Mouse (Mus musculus) mesoderm, embryonic 11.5 days (tissue): ENCODE results near the gene Bean1.

Experiments
- DNase-seq: peaks from one replicate; pipeline ENCODE4 v3.0.0-alpha.2; 2012; ENCODE audit warnings: low read depth, low spot score

Bean1 gene

DNA sequence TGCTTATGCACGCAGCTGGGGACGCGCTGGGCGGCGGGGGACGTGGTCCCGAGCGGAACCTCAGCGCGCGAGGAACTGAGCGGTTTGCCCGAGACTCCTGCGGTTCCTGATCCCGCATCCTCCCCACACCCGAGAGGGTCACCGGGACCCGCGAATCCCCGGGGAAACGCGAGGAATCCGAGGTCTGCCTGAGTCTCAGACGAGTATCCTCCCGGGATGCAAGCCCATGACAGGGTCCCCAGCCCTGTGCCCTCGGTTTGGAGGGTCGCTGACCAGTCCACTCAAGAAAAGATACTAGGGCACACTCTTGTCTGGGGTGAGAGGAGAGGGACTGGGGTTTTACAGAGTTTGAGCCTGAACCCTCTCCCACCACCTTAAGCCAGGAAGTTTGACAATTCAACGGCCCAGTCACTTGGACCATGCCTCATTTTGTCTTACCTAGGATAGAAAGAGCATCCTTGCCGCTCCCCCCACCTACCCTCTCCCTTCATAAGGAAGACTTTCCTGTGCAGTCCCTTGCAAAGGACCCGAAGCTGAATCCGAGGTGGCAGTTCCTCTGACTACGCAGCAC lies 893 bp downstream of the Bean1 start:
- no peak for DNase-seq

DNA sequence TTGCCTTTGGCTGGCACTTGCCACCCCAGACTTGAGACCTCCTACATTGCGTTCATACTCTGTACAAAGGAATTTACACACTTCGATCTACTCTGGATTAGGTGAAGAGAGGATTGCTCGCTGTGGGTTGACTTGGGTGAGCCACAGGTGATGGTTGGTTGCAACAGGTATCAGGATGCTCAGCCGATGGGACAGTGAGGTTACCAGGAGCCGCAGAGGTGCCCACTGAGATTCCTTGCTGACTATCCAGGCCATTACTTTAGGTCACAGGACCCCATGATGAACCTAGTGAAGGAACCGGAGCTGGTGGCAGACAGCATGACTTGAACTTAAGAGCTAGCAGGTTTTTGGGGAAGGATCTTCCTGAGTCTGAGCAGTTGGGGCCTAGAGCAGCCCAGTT lies 2.2 kb downstream of the Bean1 start:
- no peak for DNase-seq

DNA sequence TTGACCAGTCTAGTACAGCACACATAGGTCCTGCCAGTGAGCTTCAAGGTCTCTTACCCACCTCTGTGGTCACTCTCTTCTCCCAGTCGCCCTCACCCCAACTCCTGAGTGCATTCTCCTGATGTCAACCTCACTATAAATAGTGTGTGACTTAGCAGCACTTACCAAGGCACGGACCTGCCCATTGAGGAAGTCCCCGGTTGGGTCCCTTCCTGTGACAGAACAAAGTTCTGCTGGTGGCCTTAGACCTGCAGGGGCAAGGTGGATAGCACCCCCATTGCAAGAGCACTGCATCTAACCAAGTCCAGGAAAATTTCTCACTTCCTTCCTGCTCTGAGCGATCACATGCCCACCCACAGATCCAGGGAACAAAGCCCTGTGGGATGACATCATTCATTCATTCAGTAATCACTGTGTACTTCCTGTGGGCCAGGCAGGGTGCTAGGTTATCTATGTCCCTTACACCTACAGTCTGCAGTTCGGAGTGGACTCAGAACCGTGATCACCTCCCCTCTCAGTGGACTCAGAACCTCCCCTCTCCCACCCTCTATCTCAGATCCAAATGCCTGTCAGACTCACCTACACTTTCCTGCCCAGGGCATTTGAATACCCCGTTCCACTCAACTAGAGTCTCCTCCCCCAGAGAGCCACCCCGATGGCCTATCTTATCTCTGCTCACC lies 5.7 kb downstream of the Bean1 start:
- no peak for DNase-seq

DNA sequence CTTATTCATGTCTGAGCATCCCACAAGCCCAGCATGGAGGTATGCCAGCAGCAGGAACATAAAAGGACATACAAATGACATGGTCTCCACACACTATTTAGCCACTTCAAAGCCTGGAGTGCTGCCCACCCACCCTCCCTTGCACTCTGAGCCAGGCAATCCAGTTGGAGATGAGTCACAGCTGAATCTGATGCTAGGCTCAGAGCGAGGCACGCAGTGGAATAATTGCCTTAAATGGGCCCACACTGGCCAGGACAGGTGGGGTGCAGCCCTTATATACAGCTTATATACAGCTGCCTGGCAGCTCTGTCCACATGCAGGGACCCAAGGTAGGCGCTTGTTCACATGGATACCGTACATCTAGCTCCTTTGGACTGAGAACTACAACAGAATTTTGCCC lies 6.8 kb downstream of the Bean1 start:
- DNase-seq, result no peak

DNA sequence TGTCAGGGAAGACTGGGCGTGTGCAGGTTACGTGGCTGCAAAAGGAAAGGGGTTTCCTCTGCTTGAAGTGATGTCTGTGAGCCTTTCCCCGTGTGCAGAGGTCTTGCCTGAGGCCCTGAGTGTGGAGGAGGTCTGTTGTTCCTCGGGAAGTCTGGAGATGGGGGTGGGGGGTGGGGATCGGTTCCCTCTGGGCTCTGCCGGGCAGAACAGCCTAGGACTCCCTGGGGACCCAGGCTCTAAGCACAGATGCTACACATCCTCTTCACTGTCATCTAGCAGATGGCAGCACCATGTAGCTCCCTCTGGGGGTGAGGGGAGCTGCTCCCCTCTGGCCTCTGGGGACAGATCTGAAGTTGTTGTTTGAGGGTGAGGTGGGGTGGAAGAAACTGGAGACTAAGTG lies 14.7 kb downstream of the Bean1 start:
- DNase-seq, result no peak

DNA sequence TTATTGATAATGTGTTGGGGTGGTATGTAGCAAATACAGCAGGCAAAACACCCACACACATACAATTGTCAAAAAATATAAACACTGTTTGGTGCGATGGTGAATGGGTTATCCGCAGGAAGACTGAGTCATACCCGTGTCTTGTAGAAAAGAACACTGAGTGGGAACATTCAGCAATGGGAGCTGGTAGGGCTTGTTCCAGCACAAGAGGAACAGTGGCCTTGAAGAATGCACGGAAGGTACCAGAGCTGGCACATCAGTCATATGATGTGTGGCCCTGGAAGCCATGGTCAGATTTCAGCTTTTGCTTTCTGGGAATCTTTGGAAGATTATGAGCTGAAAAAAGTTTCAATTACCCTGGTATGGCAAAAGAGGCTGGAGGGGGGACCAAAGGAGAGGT lies 16.6 kb downstream of the Bean1 start:
- DNase-seq, result no peak

DNA sequence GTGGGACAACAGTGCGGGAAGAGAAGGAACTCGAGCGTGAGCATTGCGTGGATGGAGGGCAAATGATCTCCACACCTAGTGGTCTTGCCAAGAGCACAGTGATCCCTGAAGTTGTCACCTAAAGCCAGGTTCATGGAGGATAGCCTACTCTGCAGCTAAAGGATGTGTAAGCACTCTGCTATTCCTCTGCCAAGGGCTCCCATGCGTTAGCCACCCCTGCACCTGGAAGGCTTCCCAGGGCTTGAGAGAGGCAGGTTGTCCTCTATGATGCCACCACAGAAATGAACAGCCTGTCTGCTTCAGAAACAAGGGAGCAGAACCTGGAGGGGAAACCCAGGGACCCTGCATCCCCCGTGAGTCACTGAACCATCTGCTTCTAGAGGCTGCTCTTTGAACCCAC lies 17.4 kb downstream of the Bean1 start:
- no peak for DNase-seq

DNA sequence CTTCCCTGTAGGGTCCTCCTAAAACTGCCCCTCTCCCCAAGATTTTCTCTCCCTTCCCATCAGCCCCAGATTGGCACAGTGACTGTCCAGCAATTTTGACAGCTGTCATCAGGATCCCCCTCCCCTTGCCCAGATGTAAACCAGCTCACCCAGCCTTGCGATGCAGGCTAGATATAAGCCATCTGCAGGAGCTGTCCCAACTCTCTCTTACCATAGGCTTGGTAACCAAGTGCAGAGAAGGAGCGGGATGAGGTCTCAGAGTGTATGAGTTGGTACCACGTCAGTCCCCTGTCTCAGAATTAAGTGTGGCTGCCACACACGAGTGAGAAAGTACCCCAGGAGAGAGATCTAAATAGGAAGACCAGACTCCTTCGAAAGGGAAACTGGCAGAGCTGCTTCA lies 18.2 kb downstream of the Bean1 start:
- DNase-seq, result no peak

DNA sequence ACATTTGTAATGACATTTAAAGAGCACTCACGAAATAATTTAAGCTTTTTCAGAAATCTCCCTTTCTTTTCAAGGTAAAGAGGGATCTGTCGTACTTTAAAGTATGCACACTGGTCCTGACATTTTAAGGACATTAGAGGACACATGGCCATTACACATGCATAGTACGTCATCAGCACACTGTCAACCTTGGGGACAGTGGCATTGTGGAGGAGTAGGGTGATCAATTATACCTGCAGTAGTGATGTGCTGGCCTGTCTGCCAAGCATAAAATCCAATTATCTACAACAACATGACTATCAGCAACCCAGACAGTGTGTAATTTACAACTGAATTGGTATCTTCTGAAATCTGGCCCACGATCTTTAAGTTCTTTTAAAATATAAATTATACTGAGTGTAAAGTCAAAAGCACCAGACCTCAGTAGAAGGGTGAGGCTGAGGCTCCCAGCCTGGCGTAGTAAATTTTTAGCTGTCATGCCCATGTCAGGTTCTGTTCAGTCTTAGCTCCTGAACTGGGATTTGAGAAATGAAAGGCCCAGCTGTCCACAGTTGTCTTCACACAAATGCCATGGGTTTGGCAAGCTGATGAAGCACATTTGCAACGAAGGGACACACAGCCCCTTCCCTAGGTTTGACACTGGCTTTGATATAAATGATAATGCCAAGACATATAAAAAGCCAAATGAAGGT lies 20.7 kb downstream of the Bean1 start:
- no peak for DNase-seq

DNA sequence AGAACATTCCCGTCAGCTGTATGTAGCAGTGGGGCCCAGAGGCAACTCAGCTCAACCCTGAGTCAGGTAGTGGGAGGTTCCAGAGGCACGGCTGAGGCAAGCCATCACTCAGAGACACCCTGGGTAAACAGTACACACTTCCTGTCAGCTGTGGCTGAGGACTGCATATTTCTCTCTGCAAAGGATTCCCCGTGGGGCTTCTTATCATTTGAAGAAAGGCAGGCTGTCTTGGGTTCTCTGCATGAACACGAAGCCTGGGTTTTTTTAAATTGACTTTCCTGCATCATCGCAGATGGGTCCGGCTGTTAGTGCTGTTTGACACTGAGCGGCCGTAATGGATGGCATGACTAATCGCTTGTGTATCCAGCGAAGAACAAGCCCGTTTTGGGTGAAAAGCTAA lies 21.3 kb downstream of the Bean1 start:
- DNase-seq, result peak; percentile 78

DNA sequence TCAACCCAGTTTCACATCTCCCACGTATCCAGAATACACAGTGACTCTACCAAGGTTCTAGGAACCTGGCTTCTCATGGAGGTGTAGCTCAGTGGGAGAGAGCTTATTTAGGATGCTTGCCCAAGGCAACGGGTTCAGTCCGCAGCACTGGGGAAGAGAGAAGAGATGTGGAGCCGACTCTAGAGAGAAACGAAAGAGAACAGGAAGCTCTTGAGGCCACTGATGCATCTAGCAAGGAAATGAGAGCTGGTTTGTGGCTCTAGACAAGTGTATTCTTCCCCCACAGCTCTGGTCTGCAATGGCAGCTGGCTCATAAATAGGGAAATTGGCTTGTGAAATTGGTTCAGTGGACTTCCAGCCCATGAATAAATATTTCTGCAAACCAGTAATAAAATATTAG lies 29.6 kb downstream of the Bean1 start:
- no peak for DNase-seq

DNA sequence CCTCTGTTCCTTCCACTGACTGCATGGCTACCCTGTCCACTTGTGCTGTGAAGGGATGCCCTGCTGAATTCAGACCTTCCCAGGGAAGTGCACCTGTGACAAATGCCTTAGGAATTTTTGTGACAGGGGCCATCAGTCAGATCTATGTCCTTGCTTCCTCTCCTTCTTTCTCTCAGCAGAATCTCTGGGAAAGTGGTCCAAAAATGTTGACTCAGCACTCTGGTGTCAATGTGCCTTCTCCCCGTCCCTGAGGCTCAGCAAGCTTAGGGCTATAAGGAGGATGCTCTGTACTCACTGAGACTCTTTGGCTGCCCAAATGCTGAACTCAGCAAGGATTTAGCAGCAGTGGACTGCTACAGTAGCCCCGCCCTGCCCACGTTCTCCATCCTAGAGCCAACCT lies 31.4 kb downstream of the Bean1 start:
- no peak for DNase-seq

DNA sequence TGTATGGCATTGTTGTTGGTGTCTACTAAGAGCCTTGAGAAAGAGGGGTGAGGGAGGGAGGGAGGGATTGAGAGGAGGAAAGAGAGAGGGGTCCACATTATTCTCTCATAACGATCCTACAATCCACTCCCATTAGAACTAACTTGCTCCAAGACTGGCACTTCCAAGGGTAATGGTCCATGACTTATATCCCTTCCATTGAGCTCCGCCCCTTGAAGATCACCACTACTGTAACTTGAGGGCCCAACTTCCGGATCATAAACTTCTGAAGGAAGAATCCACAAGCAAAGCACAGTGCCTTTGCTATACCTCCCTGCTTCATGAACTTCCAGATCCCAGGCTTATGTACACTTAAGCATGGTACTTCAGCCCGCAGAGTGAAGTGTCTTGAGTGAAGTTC lies 32.1 kb downstream of the Bean1 start:
- DNase-seq, result no peak

DNA sequence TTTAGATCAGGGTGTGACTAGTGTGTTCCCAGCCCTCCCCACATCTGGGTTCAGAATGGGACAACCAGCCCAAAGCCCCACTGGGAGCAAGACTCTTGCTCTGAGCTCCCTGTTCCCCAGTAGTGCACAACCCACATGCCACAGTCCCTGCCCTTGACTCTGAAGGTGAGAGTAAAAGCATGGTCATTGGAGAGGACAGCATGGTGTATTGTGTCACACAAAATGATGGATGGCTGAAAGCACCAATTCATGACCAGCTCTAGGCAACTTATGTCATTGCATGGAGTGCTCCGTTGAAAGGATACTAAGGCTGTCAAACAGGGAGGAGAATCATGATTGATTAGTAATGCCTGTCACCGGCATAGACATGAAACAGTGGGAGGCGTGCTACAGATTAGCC lies 35.0 kb downstream of the Bean1 start:
- no peak for DNase-seq

DNA sequence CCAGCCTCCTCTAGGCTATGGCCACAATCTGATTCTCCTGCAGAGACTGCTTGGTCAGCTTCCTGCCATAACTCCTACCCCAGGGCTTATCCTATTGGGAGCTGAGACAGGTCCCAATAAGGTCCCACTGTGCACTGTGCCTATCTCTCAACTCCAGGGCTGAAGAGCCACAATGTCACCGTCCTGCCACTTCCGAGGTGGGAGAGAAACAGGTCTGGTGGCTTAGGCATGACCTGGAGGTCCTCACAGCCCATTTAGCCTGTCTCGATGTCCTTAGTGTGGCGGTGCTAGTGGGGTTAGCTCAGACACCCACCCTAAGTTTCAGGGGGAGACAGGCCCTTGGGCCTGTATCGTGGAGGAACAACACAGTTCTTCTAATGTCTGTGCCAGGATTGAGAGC lies 47.4 kb downstream of the Bean1 start:
- DNase-seq, result no peak

DNA sequence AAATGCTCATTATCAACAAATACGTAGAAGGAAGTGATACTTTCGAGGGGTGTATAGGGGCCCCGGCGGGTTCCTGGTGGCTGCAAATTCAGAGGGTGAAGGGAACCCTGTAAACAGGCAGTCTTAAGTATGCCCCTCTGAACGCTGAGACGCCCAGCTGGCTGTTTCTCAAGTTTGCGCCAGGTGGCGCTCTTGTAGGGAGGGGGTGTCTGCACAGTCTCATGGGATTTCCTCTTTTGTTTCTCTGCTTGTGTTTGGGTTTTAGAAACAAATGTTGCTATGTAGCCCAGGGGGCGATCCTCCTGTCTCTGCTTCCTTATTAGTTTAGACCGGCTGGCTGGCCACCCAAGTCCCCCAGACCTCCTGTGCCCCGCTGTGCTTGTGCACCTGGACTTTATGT lies 48.8 kb downstream of the Bean1 start:
- peak; percentile 57 for DNase-seq

DNA sequence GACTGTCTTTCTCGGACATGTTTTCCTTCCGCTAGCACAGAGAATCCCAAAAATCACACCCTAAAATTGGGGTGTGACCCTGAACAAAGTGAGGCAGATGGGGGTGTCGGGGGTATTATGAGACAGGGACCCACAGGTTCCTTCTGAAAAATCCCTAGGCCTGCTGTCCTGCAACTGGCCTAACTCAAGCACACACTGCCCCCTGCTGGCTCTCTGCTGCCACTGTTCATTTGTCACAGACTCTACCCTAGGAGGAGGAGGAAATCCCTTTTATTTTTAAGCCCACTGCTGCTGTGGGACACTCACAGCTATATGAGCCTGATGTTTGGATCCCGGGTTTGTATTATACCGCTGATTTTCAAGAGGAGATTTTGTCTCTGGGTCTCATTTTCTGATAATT lies 49.6 kb downstream of the Bean1 start:
- DNase-seq, result peak; percentile 82

DNA sequence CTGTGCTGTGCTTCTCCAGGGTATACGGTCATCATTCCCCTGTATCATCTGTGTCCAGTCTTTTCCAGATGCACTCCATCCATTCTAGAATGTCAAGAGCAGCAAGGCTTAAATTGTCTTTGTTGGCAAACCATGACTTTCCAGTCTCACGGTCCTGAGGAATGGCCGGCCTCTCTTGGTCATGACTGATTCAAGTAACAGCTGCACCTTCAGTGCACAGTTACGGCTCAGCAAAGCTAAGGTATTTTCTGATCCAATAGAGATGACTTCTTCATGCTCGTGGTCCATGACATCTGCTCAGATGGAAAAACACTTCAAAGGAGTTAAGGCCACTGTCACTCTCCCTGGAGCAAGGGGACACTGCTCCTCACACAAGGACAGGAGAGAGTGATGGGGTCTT lies 56.8 kb downstream of the Bean1 start:
- DNase-seq, result no peak

DNA sequence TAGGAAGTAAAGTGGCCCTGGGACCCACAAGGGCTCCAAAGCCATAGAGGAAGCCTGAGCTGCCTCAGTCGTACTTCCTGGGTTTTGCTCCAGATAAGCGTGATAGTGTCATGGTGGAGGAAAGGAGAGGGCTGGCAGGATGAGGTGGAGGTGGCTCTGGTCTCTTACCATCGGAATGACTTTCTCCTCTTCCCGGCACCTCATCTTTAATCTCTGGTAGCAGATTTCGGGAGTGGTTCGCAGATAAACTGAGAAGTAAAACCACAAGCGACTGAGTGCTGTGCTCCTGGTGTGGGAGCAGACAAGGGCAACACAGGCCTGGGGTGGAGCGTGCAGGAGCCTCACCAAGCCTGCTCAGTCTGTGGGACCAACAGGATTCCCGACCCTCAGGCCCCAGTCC lies 60.1 kb downstream of the Bean1 start:
- DNase-seq, result no peak

DNA sequence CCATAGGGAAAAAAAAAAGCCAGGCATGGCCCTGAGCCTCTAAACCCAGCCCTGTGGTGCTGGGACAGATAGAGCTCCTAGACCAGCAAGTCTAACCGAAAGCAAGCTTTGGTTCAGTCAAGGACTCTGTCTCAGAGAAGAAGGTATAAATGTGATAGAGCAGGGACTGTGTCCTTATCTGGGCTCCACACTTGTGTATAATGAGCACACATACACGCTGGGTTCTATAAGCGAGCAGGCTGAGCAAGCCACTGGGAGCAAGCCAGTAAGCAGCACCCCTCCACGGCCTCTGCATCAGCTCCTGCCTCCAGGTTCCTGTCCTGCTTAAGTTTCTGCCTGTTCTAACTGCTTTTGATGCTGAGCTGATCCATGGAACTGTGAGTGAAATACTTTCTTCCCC lies 61.8 kb downstream of the Bean1 start:
- DNase-seq, result no peak

DNA sequence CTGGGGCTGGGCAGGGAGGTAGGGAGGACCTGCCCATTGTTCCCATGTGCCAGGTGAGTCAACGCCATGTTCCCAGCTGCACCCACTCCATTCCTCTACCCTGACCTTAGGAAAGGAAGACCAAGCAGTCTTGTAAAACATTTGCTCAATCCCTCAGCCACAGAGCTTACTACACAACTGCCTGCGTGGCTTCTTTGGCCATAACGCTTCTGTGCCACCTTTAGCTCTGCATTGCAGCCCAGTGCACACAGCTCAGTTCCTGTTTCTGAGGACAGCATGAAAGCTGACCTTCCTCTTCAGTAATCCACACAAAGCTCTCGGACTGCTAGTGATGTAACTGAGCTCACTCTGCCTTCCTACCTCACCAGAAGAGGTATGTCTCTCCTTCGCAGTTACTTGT lies 62.7 kb downstream of the Bean1 start:
- no peak for DNase-seq

DNA sequence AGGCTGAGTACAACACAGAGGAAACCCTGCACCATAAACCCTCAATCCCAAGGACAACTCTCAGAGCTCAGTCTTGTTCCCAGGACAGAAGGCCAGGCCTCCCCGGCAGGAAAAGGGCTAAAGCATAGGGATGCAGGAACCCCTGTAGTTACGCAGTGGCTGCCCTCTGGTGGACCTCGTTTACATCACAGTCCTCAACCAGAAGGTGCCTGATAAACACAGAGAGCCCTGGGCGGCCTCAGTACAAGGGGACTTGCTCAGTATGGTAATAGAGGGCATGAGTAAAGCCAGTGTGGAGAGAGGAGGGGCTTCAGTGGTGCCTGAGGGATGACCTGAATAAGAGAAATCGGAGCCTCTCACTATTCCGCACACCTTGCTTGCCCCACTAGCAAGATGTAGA lies 64.3 kb downstream of the Bean1 start:
- no peak for DNase-seq

DNA sequence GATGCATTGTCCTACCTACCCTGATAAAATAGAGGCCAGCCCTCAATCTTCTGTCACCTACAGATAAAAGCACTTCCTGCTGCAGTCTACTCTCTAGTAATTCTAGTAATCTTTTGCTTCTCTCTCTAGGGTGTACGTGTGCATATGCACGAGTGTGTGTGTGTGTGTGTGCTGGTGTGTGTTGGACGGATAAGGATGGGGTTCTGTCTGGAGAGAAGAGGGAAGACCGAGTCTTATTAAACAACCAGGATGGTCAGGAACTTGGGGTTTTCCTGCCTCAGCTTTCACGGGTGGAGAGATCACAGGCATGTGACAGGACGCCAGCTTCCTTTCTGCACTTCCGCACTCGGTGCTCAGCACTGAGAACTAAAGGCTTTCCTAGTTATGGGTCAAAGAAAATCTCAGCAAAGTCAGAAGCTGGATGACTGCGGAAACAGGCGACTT lies 69.2 kb downstream of the Bean1 start:
- DNase-seq, result no peak
